Mouse (Mus musculus) kidney, embryonic 14.5 days (tissue): ENCODE measurements at regions not wholly inside any gene's neighbourhood (a gene's known extent, or its start where the extent isn't known, plus 50 kb on each side); places are given as distances from the start of the nearest gene placed in this dataset.

Source experiments
- ATAC-seq: fragments of 200-750 bp; cut with Nextera tagmentation; 2 replicates; pipeline ENCODE4 v1.8.0; 2017; ENCODE audit warnings: moderate number of reproducible peaks, mild to moderate bottlenecking, moderate TSS enrichment, moderate library complexity; ENCODE audit not compliant: low FRiP score, low TSS enrichment
- H3K27ac ChIP-seq: fragments of 300-500 bp; sonication (generic); 2 replicates; pipeline ENCODE4 v1.5.1; 2014; ENCODE audit warnings: low read depth, mild to moderate bottlenecking, low read length, moderate library complexity, mixed read lengths
- H3K27me3 ChIP-seq: fragments of 300-500 bp; sonication (generic); 2 replicates; pipeline ENCODE4 v1.6.1; 2014; ENCODE audit warnings: mild to moderate bottlenecking, low read length; ENCODE audit not compliant: control insufficient read depth, insufficient read depth
- H3K36me3 ChIP-seq: fragments of 300-500 bp; sonication (generic); 2 replicates; pipeline ENCODE4 v1.6.1; 2014; ENCODE audit warnings: low read length, mixed read lengths; ENCODE audit not compliant: control insufficient read depth, insufficient read depth
- H3K4me1 ChIP-seq: fragments of 300-500 bp; sonication (generic); 2 replicates; pipeline ENCODE4 v1.6.1; 2014; ENCODE audit warnings: low read length, mixed read lengths; ENCODE audit not compliant: control insufficient read depth, insufficient read depth
- H3K4me2 ChIP-seq: fragments of 300-500 bp; sonication (generic); replicated peaks from 2 replicates; pipeline ENCODE4 v1.6.1; 2014; ENCODE audit warnings: low read depth, mild to moderate bottlenecking, low read length
- H3K4me3 ChIP-seq: fragments of 300-500 bp; sonication (generic); 2 replicates; pipeline ENCODE4 v1.5.1; 2014; ENCODE audit warnings: mild to moderate bottlenecking, low read length
- H3K9ac ChIP-seq: fragments of 300-500 bp; sonication (generic); 2 replicates; pipeline ENCODE4 v1.6.1; 2014; ENCODE audit warnings: low read depth, mild to moderate bottlenecking, low read length, moderate library complexity
- H3K9me3 ChIP-seq: fragments of 300-500 bp; sonication (generic); 2 replicates; pipeline ENCODE4 v1.6.1; 2016; ENCODE audit warnings: low read length; ENCODE audit not compliant: control insufficient read depth
- WGBS: fragments of 180-500 bp; shearing (Covaris S2); extraction: QIAGEN DNeasy Blood & Tissue Kit; methylation state at CpG from one replicate; pipeline ENCODE4 v1.1.7; 2014; 5-methylcytosine and 5-hydroxymethylcytosine counted together

DNA sequence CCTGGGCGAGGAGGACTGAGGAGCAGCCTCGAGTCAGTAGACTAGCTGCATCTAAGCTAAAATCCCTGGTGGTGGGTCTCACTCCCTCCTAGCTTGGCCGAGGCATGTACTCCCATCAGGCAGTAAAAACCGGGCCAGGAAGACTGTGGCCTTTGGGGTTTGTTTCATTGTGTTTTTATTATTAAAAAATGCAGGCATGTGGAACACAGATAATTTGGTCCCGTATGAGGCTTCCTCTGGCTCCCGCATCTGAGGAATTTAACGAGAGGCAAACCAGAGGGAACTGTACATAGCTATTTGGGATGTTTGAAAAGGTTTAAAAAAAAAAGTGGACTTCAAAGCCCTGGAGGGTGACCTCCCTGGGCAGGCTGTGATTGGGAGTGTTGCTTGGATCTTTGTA lies 69.1 kb upstream of the Tbx5 start:
- Histone ChIP-seq H3K4me1 (no peaks in the 10 kb centered on the region), H3K27ac (no peak overlapping the region), H3K36me3 (no peaks in the 10 kb centered on the region), H3K27me3 (peaks cover 4% of the 10 kb centered on the region), H3K9ac (no peak overlapping the region), H3K4me2 (no peak overlapping the region), H3K9me3 (peaks cover 2% of the 10 kb centered on the region; the same call in 1 of the 2 replicates), H3K4me3 (no peak overlapping the region)
- no peak for ATAC-seq
- WGBS, result 40% methylated on average over 7 of the region's 7 CpGs

GRCm38 (mm10) chr5:119766372-119766771 lies 66.1 kb upstream of the Tbx5 start:
- no peaks in the 10 kb centered on the region for H3K4me1 ChIP-seq
- H3K9ac ChIP-seq, result no peak overlapping the region
- no peak overlapping the region for H3K4me2 ChIP-seq
- no peak overlapping the region for H3K4me3 ChIP-seq
- H3K27ac ChIP-seq, result no peak overlapping the region
- no peaks in the 10 kb centered on the region for H3K36me3 ChIP-seq
- no peak for ATAC-seq
- H3K9me3 ChIP-seq, result no peaks in the 10 kb centered on the region
- 38% methylated on average over 13 of the region's 13 CpGs for WGBS
- H3K27me3 ChIP-seq, result peaks cover 4% of the 10 kb centered on the region

DNA sequence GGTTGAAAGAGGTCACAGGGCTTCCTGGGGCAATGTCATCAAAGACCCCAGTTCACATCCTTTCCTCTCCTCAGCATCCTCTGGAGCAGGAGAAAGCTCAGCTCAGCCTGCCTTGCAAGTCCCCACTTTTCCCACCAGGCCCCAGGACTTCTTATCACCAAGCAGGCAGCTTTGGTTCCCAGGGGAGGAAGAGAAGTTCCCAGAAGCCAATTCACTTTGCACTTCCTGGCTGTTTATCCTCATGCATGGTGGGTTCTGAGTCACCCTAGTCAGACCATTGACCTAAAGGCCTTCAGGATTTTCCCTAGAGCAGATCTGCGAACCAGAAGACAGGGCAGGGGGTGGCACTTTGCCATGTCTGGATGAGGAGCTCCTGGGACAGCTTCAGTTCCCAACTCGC lies 61.5 kb upstream of the Tbx5 start:
- Histone ChIP-seq H3K9me3 (no peaks in the 10 kb centered on the region), H3K36me3 (no peaks in the 10 kb centered on the region), H3K9ac (no peak overlapping the region), H3K4me2 (no peak overlapping the region), H3K4me3 (no peak overlapping the region), H3K4me1 (no peaks in the 10 kb centered on the region), H3K27me3 (peaks cover 7% of the 10 kb centered on the region), H3K27ac (no peak overlapping the region)
- WGBS, result 74% methylated on average over 2 of the region's 2 CpGs
- ATAC-seq, result no peak

DNA sequence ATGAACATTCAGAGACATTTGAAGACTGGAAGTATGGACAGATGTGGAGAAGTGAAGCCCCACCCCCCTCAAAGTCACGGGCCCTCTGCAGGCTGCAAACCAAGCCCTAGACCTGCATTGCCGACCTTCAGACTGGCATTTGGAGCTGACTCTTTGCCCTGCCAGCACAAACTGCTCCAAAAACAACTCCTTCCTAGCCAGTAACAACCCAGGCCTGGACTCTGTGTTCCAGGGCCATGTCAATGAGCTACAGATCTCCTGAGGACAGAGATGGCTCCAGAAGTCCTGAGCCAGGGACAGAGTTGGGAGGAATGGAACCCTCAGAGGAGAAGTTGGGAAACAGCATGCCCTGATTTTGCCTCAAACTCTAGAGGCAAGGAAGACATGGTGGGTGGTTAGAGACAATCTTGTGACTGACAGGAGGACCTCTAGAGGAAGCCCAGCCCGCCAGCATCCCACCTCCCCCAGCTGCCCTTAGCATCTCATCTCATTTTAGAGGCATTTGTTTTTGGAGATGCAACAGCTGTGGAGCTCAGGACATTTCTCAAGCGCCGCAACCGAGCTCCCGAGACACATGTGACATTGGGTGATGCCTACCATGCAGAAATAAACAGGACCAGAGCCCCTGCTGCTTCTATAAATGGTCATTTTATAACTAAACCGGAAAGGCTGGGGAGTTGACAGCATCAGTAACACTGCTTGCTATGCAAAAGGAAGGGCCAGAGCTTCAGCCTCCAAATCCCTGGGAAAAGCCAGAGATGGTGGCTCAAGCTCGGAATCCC lies 56.2 kb upstream of the Tbx5 start:
- H3K4me1 ChIP-seq, result no peaks in the 10 kb centered on the region
- H3K4me2 ChIP-seq, result no peak overlapping the region
- 62% methylated on average over 9 of the region's 9 CpGs for WGBS
- no peaks in the 10 kb centered on the region for H3K36me3 ChIP-seq
- no peaks in the 10 kb centered on the region for H3K9me3 ChIP-seq
- no peak overlapping the region for H3K27ac ChIP-seq
- no peak for ATAC-seq
- H3K9ac ChIP-seq, result no peak overlapping the region
- H3K27me3 ChIP-seq, result peaks cover 27% of the 10 kb centered on the region
- no peak overlapping the region for H3K4me3 ChIP-seq

GRCm38 (mm10) chr5:119777836-119778235 lies 54.6 kb upstream of the Tbx5 start:
- Histone ChIP-seq H3K9me3 (no peaks in the 10 kb centered on the region), H3K36me3 (no peaks in the 10 kb centered on the region), H3K27me3 (peaks cover 32% of the 10 kb centered on the region), H3K9ac (no peak overlapping the region), H3K27ac (no peak overlapping the region), H3K4me3 (no peak overlapping the region), H3K4me2 (no peak overlapping the region), H3K4me1 (no peaks in the 10 kb centered on the region)
- ATAC-seq, result no peak
- 16% methylated on average over 2 of the region's 2 CpGs for WGBS

- H3K27ac ChIP-seq, result no peak overlapping the region
- no peak overlapping the region for H3K4me3 ChIP-seq
- H3K27me3 ChIP-seq, result peaks cover 26% of the 10 kb centered on the region
- no peak overlapping the region for H3K4me2 ChIP-seq
- no peaks in the 10 kb centered on the region for H3K4me1 ChIP-seq
- 51% methylated on average over 5 of the region's 5 CpGs for WGBS
- H3K9ac ChIP-seq, result no peak overlapping the region
- H3K9me3 ChIP-seq, result peaks cover 6% of the 10 kb centered on the region; the same call in 1 of the 2 replicates
- no peak for ATAC-seq
- no peaks in the 10 kb centered on the region for H3K36me3 ChIP-seq
These were observed 51.1 kb upstream of the Tbx5 start for GRCm38 (mm10) chr5:119781375-119781774.
